Comparison of ENCODE assay signal across 19 mouse cellular contexts in genomic region chr1:171275144-171275734, GRCm38 (mm10).
"Had no signal": no experiment of that assay in that cellular context is flagged by ENCODE, and none has a peak within 500 bp of the region (broad histone marks: within the 10 kb centered on the region; RNA-seq: fewer than 3 reads in every experiment).

No protein-coding gene starts in this region.

- H3K27me3 ChIP-seq: intestine, embryonic 15.5 days; kidney, embryonic 15.5 days; midbrain, embryonic 12.5 days; midbrain, embryonic 15.5 days; neural tube, embryonic 12.5 days; neural tube, embryonic 15.5 days had no signal

- H3K4me3 ChIP-seq: intestine, embryonic 15.5 days; kidney, embryonic 15.5 days; midbrain, embryonic 12.5 days; midbrain, embryonic 15.5 days; neural tube, embryonic 12.5 days; neural tube, embryonic 15.5 days had no signal

- H3K4me2 ChIP-seq: intestine, embryonic 15.5 days; kidney, embryonic 15.5 days; lung, embryonic 14.5 days; midbrain, embryonic 12.5 days; midbrain, embryonic 15.5 days; neural tube, embryonic 12.5 days; neural tube, embryonic 15.5 days had no signal

- H3K27ac ChIP-seq: intestine, embryonic 15.5 days; kidney, embryonic 15.5 days; liver, embryonic 14.5 days; macrophage; midbrain, embryonic 12.5 days; midbrain, embryonic 15.5 days; neural tube, embryonic 12.5 days; neural tube, embryonic 15.5 days had no signal

- DNase-seq: kidney, adult 11 months; kidney, adult 8-10 months; kidney, postnatal 10 days; kidney, postnatal 36 days; left cerebral cortex, postnatal 4 days; lung, embryonic 14.5 days; right cerebral cortex, adult 18-20 months; right cerebral cortex, postnatal 14 days; right cerebral cortex, postnatal 4 days; thymus, postnatal 25 days had no signal

- ATAC-seq: intestine, embryonic 15.5 days; lung, postnatal 0 days; midbrain, embryonic 15.5 days had no signal

- H3K9me3 ChIP-seq: intestine, embryonic 15.5 days; kidney, embryonic 15.5 days; midbrain, embryonic 12.5 days; midbrain, embryonic 15.5 days; neural tube, embryonic 12.5 days; neural tube, embryonic 15.5 days had no signal

- H3K9ac ChIP-seq: intestine, embryonic 15.5 days; kidney, embryonic 15.5 days; liver, embryonic 14.5 days; lung, embryonic 14.5 days; midbrain, embryonic 12.5 days; midbrain, embryonic 15.5 days; neural tube, embryonic 12.5 days; neural tube, embryonic 15.5 days had no signal
